Mouse (Mus musculus): ENCODE data around the gene Fgfr2.

DNA sequence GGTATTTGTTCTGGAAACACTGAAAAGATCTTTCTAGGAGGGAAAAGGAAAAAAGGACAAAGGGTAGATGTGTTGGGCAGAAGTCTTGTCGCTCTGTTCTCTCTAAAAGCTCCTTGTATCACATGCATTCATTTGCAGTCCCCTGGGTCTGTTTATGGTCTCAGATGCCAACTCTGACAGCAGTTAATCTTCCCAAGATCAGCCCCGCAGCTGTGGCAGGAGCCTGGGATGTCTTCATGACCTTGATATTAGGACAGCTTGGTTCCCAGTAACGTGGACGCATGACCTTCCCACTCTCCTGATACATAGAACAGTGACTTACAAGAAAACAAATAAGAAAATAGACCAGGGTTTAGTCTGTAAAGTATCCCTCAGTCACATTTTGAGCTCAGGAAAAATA, 2509.2 kb downstream of the Fgfr2 start:
- TF ChIP-seq CTCF (IDR thresholded peaks at IDR 0.05; ENCODE audit: low read depth) (no peak), EP300 (IDR thresholded peaks at IDR 0.05; ENCODE audit: low read depth) (no peak)

All from liver, postnatal 0 days (tissue).